Mouse (Mus musculus): ENCODE results near the gene Rasgrp2. TPM values are rescaled to one million over a fixed set of nuclear protein-coding genes. Genes with fewer than 3 reads are reported as not detected.

Rasgrp2 gene
- total and polyA plus RNA-seq, 2 experiments from 2014 or later: 252 to 283 TPM

DNA sequence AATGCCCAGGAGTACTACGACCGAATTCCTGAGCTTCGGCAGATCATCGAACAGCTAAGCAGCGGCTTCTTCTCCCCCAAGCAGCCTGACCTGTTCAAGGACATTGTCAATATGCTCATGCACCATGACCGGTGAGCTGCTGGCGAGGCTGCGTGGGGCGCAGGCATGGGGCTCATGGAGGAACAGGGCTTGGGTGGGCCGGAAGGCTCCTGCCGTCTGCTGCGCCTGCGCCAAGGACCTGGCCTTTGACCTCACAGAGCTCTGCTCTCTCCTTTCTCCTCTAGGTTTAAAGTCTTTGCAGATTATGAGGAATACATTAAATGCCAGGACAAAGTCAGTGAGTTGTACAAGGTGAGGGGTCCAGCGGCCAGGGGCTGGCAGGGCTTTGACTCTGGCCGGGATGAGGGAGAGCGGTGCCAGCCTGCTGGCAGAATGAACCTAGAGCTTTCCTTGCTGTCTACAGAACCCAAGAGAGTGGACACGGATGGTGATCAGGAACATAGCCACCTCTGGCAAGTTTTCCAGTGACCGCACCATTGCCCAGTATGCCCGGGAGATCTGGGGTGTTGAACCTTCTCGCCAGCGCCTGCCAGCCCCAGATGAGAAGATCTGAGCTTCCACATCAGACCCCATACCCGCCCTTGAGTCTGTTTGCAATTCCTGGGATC, 1.4 kb upstream of the Rasgrp2 start:
- no peaks in the 10 kb centered on the region for H3K9me3 ChIP-seq (ENCODE audit: low read length)
- H3K4me1 ChIP-seq (ENCODE audit: insufficient read depth, low read length): peaks cover 4% of the 10 kb centered on the region; the same call in 1 of the 2 replicates
- ATAC-seq (no peak), DNase-seq (ENCODE audit: low spot score) (no peak)
- no peak for TF ChIP-seq CTCF (IDR thresholded peaks at IDR 0.05; ENCODE audit: low read depth)
- no peaks in the 10 kb centered on the region for H3K36me3 ChIP-seq (ENCODE audit: insufficient read depth, low read length)
- H3K27ac ChIP-seq: peak overlapping the region; percentile 89; the same call in 1 of the 2 replicates
- H3K4me3 ChIP-seq (ENCODE audit: low read length): no peak overlapping the region
- peak overlapping the region; percentile 100 for H3K4me2 ChIP-seq (ENCODE audit: low read depth, low read length)
- H3K9ac ChIP-seq (replicated peaks; ENCODE audit: low read length): no peak overlapping the region; the same call in 1 of the 2 replicates
- WGBS: 83% methylated on average over 22 of the region's 22 CpGs
- no peaks in the 10 kb centered on the region for H3K27me3 ChIP-seq (ENCODE audit: insufficient read depth, low read length)

DNA sequence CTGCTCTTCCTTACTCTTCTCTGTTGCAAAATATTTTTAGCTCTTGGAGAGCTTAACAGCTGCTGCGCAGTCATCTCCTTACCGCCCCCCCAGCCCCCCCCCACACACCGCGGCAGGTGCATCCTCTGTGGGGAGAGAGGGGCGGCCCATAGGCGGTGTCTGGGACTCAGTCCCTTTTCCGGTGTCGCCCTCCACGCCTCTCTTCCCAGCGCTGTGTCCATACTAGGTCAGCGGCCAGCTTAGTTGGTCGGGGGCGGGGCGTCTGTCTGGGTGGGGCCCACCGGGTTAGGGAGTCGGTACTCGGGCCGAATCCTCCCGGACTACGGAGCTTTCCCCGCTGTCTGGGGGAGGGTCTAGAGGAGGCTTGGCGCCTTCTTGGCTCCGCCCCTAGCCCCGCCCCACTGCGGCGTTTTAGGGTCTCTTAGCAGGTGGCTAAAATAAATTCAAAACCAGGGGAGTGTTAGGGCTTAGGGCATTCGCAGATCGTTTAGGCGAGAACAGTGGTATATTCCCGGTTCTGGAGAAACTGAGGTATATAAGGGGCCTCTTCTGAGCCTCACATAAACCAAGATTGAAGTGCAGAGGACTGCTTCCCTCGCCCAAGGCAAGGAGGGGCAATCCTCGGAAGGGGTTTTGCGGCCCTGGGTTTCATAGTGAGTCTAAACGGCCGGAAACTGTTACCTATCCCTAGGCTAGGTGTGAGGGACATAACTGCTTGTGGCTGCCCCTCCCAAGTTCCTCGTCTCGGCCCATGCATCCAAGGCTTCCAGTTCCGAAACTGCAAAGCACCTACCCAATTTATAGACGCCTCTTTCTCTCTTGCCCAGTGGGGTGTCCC, 474 bp upstream of the Rasgrp2 start:
- H3K9me3 ChIP-seq (ENCODE audit: low read length): no peaks in the 10 kb centered on the region
- H3K27me3 ChIP-seq (ENCODE audit: insufficient read depth, low read length): no peaks in the 10 kb centered on the region
- peak overlapping the region; percentile 89 for H3K27ac ChIP-seq
- DNase-seq (ENCODE audit: low spot score) (peak; percentile 86), ATAC-seq (peak; percentile 73)
- peak overlapping the region; percentile 79 for H3K9ac ChIP-seq (replicated peaks; ENCODE audit: low read length)
- peak overlapping the region; percentile 100 for H3K4me2 ChIP-seq (ENCODE audit: low read depth, low read length)
- WGBS: under 1% methylated on average over 39 of the region's 39 CpGs
- peaks cover 4% of the 10 kb centered on the region; the same call in 1 of the 2 replicates for H3K4me1 ChIP-seq (ENCODE audit: insufficient read depth, low read length)
- H3K36me3 ChIP-seq (ENCODE audit: insufficient read depth, low read length): 0 out of 2 replicates have a peak, but pooled peaks cover 6% of the 10 kb centered on the region
- TF ChIP-seq CTCF (IDR thresholded peaks at IDR 0.05; ENCODE audit: low read depth): no peak; the same call in 1 of the 2 replicates
- H3K4me3 ChIP-seq (ENCODE audit: low read length): peak overlapping the region; percentile 65

DNA sequence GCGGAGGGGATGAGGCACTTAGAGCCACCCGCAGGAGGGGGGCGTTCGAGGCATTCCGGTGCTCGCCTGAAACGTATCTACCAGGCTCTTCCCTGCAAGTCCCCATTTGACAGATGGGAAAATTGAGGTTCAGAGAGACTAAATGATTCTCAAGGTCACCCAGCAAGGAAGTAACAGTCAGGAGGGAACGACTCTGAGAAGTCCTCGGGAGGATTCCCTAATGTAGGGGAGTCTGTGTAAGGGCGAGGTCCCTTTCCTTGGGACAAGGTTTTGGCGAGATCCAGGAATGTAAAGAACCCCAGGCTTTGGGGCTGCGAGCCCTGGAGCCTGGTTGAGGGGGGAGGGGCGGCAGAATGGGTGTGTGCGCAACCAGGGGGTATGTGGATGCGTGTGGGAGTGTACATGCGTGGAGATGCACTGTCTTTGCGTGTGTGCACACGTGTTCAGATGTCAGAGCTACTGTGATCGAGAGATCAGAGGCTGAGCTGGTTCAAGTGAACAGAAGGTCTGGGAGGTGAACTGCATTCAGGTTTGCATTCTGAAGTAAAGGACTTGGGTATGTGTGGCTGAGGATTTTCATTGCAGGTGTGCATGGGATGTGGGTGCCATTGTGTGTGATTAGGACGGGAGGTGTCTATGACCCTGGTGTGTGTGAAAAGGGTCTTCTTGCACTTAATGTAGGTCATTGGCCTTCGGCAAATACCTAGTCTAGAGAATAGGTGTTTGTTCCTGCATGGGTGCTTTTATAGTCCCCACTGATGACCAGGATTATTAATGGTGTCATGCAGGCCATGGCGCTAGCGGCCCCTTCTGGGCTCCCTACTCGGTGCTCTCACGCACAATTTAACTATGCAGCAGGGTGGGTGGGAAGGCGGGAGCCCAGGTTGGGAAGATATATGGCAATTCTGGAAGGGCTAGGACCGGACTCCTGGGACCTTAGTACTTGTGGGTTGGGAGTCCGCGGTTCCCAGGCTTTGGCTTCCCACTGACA, 1.3 kb downstream of the Rasgrp2 start:
- 3% methylated on average over 29 of the region's 29 CpGs for WGBS

DNA sequence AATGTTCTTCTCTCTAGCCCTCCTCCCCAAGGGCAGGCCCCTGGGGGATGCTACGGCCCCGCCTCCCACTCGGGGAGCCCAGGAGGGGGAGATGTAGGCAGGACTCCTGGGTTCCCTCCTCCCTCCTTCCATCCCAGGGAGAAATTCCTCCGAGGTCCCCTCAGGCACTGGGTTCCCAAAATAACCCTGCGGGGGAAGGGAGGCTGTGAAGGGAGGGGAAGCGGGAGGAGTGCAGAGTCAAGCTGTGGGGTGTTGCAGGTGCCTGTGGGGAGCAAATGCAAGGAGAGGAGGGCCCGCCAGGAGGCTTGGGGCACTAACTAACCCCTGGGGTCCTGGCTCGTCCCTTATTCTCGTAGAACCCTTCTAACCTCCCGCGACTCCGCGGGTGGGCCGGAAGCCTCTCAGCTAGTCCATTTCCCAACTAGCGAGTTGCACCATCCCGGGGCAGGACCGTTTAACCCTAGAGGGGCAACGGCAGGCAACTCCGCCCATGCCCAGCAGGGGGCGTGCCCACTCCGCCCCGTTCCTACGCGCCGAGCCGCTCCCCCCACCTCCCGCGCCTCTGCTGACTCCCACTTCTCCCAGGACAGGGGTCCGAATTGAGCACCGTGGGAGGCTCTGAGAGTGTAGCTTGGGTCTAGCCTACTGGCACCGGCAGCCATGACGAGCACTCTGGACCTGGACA, 2.1 kb downstream of the Rasgrp2 start:
- TF ChIP-seq CTCF (IDR thresholded peaks at IDR 0.05; ENCODE audit: low read depth): peak; percentile 82
- Histone ChIP-seq H3K4me2 (ENCODE audit: low read depth, low read length) (peak overlapping the region; percentile 100), H3K9me3 (ENCODE audit: low read length) (no peaks in the 10 kb centered on the region), H3K4me1 (ENCODE audit: insufficient read depth, low read length) (peaks cover 4% of the 10 kb centered on the region; the same call in 1 of the 2 replicates), H3K36me3 (ENCODE audit: insufficient read depth, low read length) (0 out of 2 replicates have a peak, but pooled peaks cover 7% of the 10 kb centered on the region), H3K9ac (replicated peaks; ENCODE audit: low read length) (peak overlapping the region; percentile 54), H3K27me3 (ENCODE audit: insufficient read depth, low read length) (no peaks in the 10 kb centered on the region), H3K27ac (peak overlapping the region; percentile 89; the same call in 1 of the 2 replicates), H3K4me3 (ENCODE audit: low read length) (peak overlapping the region; percentile 65)
- DNase-seq (ENCODE audit: low spot score) (peak; percentile 73), ATAC-seq (peak; percentile 10; the same call in 1 of the 2 replicates)
- 1% methylated on average over 32 of the region's 32 CpGs for WGBS

More for the DNA sequence above, 1.3 kb downstream of the Rasgrp2 start:
- peak; percentile 39 for ATAC-seq
- Histone ChIP-seq H3K4me2 (ENCODE audit: low read depth, low read length) (peak overlapping the region; percentile 100), H3K27ac (peak overlapping the region; percentile 89), H3K27me3 (ENCODE audit: insufficient read depth, low read length) (no peaks in the 10 kb centered on the region), H3K4me3 (ENCODE audit: low read length) (peak overlapping the region; percentile 65), H3K36me3 (ENCODE audit: insufficient read depth, low read length) (0 out of 2 replicates have a peak, but pooled peaks cover 7% of the 10 kb centered on the region), H3K4me1 (ENCODE audit: insufficient read depth, low read length) (peaks cover 4% of the 10 kb centered on the region; the same call in 1 of the 2 replicates), H3K9me3 (ENCODE audit: low read length) (no peaks in the 10 kb centered on the region), H3K9ac (replicated peaks; ENCODE audit: low read length) (peak overlapping the region; percentile 79)
- TF ChIP-seq CTCF (IDR thresholded peaks at IDR 0.05; ENCODE audit: low read depth): no peak; the same call in none of the 2 replicates
- peak; percentile 62 for DNase-seq (ENCODE audit: low spot score)

DNA sequence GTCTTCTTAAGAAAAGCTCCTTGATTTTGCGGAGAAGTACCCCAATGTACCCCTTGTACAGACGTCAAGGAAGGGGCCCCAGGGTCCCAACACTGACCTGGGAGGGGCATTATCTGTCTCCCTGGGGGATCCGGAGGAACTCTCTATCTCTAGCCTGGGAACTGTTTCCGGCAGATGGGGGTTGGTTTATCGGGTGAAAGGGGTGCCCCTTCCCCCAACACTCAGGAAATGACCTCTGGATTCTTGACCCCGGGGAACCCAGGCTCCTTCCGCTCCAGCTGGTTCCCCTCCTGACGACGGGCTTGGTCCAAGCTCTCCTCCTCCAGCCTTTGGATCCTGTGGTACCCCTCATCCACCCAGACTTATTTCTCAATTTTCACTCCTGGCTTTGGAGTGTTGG, 2.8 kb downstream of the Rasgrp2 start:
- no peak for DNase-seq (ENCODE audit: low spot score)
- peak overlapping the region; percentile 100 for H3K4me2 ChIP-seq (ENCODE audit: low read depth, low read length)
- H3K27me3 ChIP-seq (ENCODE audit: insufficient read depth, low read length): no peaks in the 10 kb centered on the region
- ATAC-seq: no peak
- H3K27ac ChIP-seq: no peak overlapping the region
- H3K36me3 ChIP-seq (ENCODE audit: insufficient read depth, low read length): 0 out of 2 replicates have a peak, but pooled peaks cover 7% of the 10 kb centered on the region
- 20% methylated on average over 9 of the region's 9 CpGs for WGBS
- no peaks in the 10 kb centered on the region for H3K9me3 ChIP-seq (ENCODE audit: low read length)
- H3K4me3 ChIP-seq (ENCODE audit: low read length): peak overlapping the region; percentile 65
- no peak for TF ChIP-seq CTCF (IDR thresholded peaks at IDR 0.05; ENCODE audit: low read depth)
- peaks cover 4% of the 10 kb centered on the region; the same call in 1 of the 2 replicates for H3K4me1 ChIP-seq (ENCODE audit: insufficient read depth, low read length)
- H3K9ac ChIP-seq (replicated peaks; ENCODE audit: low read length): peak overlapping the region; percentile 54; the same call in 1 of the 2 replicates

All from hindbrain, postnatal 0 days (tissue).